Mouse (Mus musculus) intestine, postnatal 0 days (tissue): ENCODE measurements at regions not wholly inside any gene's neighbourhood (a gene's known extent, or its start where the extent isn't known, plus 50 kb on each side); places are given as distances from the start of the nearest gene placed in this dataset.

Experiments used
- ATAC-seq: fragments of 200-750 bp; cut with Nextera tagmentation; 2 replicates; pipeline ENCODE4 v1.8.0; 2017; ENCODE audit warnings: mild to moderate bottlenecking, moderate TSS enrichment, moderate library complexity
- H3K27ac ChIP-seq: fragments of 300-500 bp; sonication (generic); 2 replicates; pipeline ENCODE4 v1.5.1; 2014; ENCODE audit warnings: mild to moderate bottlenecking, low read depth, low read length, moderate library complexity
- H3K27me3 ChIP-seq: fragments of 300-500 bp; sonication (generic); replicated peaks from 2 replicates; pipeline ENCODE4 v1.6.1; 2014; ENCODE audit warnings: low read length, mixed read lengths; ENCODE audit not compliant: control insufficient read depth, insufficient read depth
- H3K36me3 ChIP-seq: fragments of 300-500 bp; sonication (generic); 2 replicates; pipeline ENCODE4 v1.6.1; 2014; ENCODE audit warnings: mild to moderate bottlenecking, moderate library complexity; ENCODE audit not compliant: control insufficient read depth, insufficient read depth
- H3K4me1 ChIP-seq: fragments of 300-500 bp; sonication (generic); replicated peaks from 2 replicates; pipeline ENCODE4 v1.6.1; 2014; ENCODE audit warnings: antibody characterized with exemption, low read length, mixed read lengths; ENCODE audit not compliant: control insufficient read depth, insufficient read depth
- H3K4me2 ChIP-seq: fragments of 300-500 bp; sonication (generic); replicated peaks from 2 replicates; pipeline ENCODE4 v1.6.1; 2014; ENCODE audit warnings: low read depth, mild to moderate bottlenecking, moderate library complexity
- H3K4me3 ChIP-seq: fragments of 300-500 bp; sonication (generic); 2 replicates; pipeline ENCODE4 v1.5.1; 2014; ENCODE audit warnings: low read depth, low read length
- H3K9ac ChIP-seq: fragments of 300-500 bp; sonication (generic); 2 replicates; pipeline ENCODE4 v1.6.1; 2014; ENCODE audit warnings: mild to moderate bottlenecking, low read depth, low read length
- H3K9me3 ChIP-seq: fragments of 300-500 bp; sonication (generic); 2 replicates; pipeline ENCODE4 v1.6.1; 2016; ENCODE audit warnings: mixed run types; ENCODE audit not compliant: control insufficient read depth
- CTCF ChIP-seq: sonication (generic); IDR thresholded peaks from 2 replicates; pipeline ENCODE4 v1.5.1; 2016; ENCODE audit warnings: low read depth, mild to moderate bottlenecking, control low read depth, antibody characterized with exemption, moderate library complexity
- WGBS: fragments of 180-500 bp; shearing (Covaris S2); extraction: QIAGEN DNeasy Blood & Tissue Kit; methylation state at CpG from one replicate; pipeline ENCODE4 v1.1.7; 2014; 5-methylcytosine and 5-hydroxymethylcytosine counted together

DNA sequence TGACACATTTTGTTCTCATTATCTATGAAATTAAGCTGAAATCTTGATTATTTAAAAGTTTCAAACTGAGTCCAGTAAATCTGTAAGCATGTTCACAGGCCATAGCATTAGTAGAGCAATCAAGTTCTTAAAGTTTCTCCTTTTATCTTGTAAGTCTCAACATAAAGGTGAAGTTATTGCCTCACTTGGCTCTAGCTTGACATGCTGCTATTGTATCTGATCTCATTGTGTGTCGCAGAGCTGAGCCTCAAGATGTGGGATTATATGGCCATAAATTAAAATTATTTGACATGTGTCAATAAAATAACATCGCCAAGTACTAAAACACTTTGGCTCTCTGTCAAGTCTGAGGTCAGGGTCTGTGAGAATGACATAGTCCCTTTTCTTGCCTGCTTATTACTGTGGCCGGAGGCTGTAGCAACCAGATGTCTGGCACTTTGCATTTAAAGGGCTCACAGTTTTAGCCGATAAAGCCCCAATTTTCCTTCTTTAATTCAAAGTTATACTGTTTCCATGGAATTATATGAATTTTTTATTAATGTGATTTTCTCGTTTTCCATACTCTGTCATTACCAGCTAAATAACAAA, 775.8 kb downstream of the A830018L16Rik start:
- H3K4me2 ChIP-seq = no peak overlapping the region
- WGBS = 35% methylated on average over 5 of the region's 5 CpGs
- no peak overlapping the region for H3K4me3 ChIP-seq
- ATAC-seq = no peak
- H3K9me3 ChIP-seq = no peaks in the 10 kb centered on the region
- H3K36me3 ChIP-seq = no peaks in the 10 kb centered on the region
- no peak overlapping the region for H3K27ac ChIP-seq
- TF ChIP-seq CTCF = no peak
- H3K9ac ChIP-seq = no peak overlapping the region
- H3K4me1 ChIP-seq = no peaks in the 10 kb centered on the region
- no peaks in the 10 kb centered on the region for H3K27me3 ChIP-seq

DNA sequence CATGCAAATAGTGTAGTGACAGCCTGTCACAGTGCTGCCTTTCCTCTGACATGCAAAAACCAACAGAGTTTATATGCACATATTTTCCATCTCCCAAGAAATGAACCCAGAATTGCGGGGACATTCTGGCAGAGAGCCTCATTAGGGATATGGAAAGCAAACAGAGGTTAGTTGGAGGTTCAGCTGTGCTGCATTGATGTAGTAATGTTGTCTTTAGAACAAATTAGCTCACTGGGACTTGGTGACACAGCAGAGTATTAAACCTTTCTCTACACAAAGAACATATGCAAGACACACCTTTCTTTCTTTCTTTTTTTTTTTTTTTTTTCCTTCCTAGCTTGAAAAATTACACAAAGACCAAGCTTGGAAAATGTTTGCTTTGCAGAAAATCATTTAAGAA, 778.7 kb downstream of the A830018L16Rik start:
- Histone ChIP-seq H3K27me3 (no peaks in the 10 kb centered on the region), H3K4me2 (no peak overlapping the region), H3K4me1 (no peaks in the 10 kb centered on the region), H3K9ac (no peak overlapping the region), H3K4me3 (no peak overlapping the region), H3K36me3 (no peaks in the 10 kb centered on the region), H3K9me3 (no peaks in the 10 kb centered on the region), H3K27ac (no peak overlapping the region)
- TF ChIP-seq CTCF = no peak
- WGBS = 74% methylated on average over 1 of the region's 1 CpGs
- ATAC-seq = no peak

DNA sequence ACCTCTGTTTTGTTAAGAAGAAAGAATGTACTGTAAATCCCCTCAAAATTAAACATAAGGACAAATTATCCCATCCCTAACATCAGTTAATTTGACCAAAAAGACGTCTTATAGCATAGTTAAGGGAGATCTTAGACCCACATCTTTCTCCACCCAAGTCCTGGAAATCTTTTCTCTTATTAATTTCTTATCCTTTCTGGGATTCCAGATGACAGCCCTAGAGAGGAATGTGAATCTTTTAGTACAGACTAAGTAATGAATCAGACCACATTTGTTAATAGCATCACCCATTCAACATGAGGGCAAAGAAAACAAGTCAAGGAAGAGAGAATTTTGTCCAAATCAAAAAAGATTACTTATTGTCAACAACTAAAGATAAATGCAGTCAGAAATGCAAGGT, 817.2 kb downstream of the A830018L16Rik start:
- H3K9me3 ChIP-seq = no peaks in the 10 kb centered on the region
- no peak overlapping the region for H3K9ac ChIP-seq
- no peak for TF ChIP-seq CTCF
- no peak overlapping the region for H3K4me2 ChIP-seq
- H3K27me3 ChIP-seq = no peaks in the 10 kb centered on the region
- WGBS = 69% methylated on average over 1 of the region's 1 CpGs
- no peak for ATAC-seq
- no peaks in the 10 kb centered on the region for H3K4me1 ChIP-seq
- H3K27ac ChIP-seq = no peak overlapping the region
- H3K4me3 ChIP-seq = no peak overlapping the region
- H3K36me3 ChIP-seq = no peaks in the 10 kb centered on the region

DNA sequence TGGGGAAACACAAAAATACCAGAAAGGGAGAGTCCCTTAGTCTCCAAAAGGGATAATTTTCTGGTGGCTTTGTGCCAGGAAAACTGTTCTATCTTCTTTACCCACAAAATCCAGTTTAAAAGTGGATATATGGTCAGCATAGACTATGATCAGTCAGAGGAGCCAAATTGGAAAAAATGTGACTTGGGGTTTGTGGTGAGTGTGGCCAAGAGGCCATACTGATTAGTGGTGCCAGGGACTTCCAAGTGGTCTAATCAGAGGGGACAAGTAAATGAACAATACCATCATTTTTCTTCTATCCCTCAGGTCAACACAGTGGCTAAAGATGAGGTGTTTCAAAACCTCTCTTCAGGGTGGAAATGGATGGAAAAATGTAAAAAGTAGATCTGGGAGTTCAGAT, 828.2 kb downstream of the A830018L16Rik start:
- no peak for TF ChIP-seq CTCF
- H3K9ac ChIP-seq = no peak overlapping the region
- no peak overlapping the region for H3K4me2 ChIP-seq
- no peaks in the 10 kb centered on the region for H3K4me1 ChIP-seq
- no peak for ATAC-seq
- no peaks in the 10 kb centered on the region for H3K9me3 ChIP-seq
- no peaks in the 10 kb centered on the region for H3K36me3 ChIP-seq
- H3K4me3 ChIP-seq = no peak overlapping the region
- H3K27me3 ChIP-seq = no peaks in the 10 kb centered on the region
- H3K27ac ChIP-seq = no peak overlapping the region

DNA sequence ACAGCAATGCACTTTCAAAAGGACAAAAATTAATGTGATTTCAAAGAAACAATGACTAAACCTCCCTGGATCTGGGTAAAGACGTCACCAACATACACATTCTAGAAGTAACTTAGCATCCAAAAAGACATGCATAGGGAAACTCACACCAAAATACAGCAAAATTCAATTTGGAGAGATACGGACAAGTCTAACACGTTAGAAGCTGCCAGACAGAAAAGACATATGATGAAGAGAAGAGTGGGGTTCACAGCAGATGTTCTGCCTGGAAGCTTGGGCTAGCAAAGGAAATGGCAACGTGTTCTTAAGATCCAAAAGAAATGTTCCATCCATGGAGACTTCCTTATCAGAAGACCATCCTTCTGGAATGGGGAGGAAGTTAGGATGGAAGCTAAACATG, 868.6 kb downstream of the A830018L16Rik start:
- Histone ChIP-seq H3K27me3 (no peaks in the 10 kb centered on the region), H3K27ac (no peak overlapping the region), H3K4me1 (no peaks in the 10 kb centered on the region), H3K9ac (no peak overlapping the region), H3K4me2 (no peak overlapping the region), H3K4me3 (no peak overlapping the region), H3K36me3 (no peaks in the 10 kb centered on the region), H3K9me3 (no peaks in the 10 kb centered on the region)
- TF ChIP-seq CTCF = no peak
- 82% methylated on average over 4 of the region's 4 CpGs for WGBS
- no peak for ATAC-seq

DNA sequence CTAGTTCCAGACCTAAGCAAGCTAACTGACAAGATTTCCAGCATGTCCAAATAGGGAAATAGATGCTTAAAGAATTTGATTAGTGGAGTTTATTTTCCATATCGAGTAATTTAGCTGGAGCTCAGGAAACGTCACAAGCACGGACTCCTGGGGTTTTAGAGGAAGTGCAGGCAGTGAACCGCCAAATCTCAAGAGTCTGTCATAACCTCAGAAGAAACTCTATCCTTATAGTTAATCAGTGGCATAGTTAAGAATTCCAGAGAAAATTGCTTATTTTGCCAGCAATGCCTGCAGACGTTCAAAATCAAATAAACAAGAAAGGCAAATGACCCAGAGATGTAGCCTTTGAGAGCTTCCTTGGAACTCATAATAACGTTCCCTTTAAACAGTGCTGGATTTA, 871.6 kb downstream of the A830018L16Rik start:
- peaks cover 3% of the 10 kb centered on the region; the same call in 1 of the 2 replicates for H3K4me1 ChIP-seq
- 55% methylated on average over 6 of the region's 6 CpGs for WGBS
- H3K4me3 ChIP-seq = no peak overlapping the region
- H3K36me3 ChIP-seq = no peaks in the 10 kb centered on the region
- H3K9me3 ChIP-seq = no peaks in the 10 kb centered on the region
- no peak for TF ChIP-seq CTCF
- no peak for ATAC-seq
- H3K9ac ChIP-seq = no peak overlapping the region
- no peaks in the 10 kb centered on the region for H3K27me3 ChIP-seq
- no peak overlapping the region for H3K4me2 ChIP-seq
- H3K27ac ChIP-seq = no peak overlapping the region

DNA sequence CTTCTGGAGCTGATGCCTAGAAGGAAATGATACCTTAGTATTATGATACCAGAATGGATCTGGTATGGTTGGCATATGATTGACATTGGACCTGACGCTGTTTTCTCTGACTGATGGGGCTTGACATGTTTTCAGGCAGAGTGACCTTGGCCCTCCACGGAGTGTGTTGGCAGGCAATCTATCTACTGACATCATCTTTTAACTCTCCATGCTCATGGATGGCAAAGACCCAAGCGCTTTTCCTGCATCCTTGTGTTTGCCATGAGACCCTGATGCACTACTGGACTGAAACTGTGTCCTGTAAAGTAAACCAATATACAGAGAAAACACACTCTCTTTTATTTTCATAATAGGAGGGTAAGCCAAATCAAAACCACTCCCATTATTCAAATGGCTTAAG, 872.1 kb downstream of the A830018L16Rik start:
- Histone ChIP-seq H3K9me3 (no peaks in the 10 kb centered on the region), H3K4me3 (no peak overlapping the region), H3K27ac (no peak overlapping the region), H3K27me3 (no peaks in the 10 kb centered on the region), H3K4me2 (no peak overlapping the region), H3K9ac (no peak overlapping the region), H3K4me1 (peaks cover 3% of the 10 kb centered on the region; the same call in 1 of the 2 replicates), H3K36me3 (no peaks in the 10 kb centered on the region)
- 58% methylated on average over 3 of the region's 3 CpGs for WGBS
- TF ChIP-seq CTCF = no peak
- ATAC-seq = no peak
